Mouse (Mus musculus) CH12.LX (cell line): ENCODE results near the gene Fcor. TPM values are rescaled to one million over a fixed set of nuclear protein-coding genes. Genes with fewer than 3 reads are reported as not detected.

Experiments
- DNase-seq: peaks from one replicate; pipeline ENCODE4 v3.0.0-alpha.2; 2013; ENCODE audit errors: extremely low read depth
- H3K27ac ChIP-seq: 2 replicates; pipeline ENCODE4 v1.5.1; 2012; ENCODE audit warnings: low read depth, mild to moderate bottlenecking, control low read depth, moderate library complexity; ENCODE audit not compliant: insufficient read depth
- H3K27me3 ChIP-seq: replicated peaks from 2 replicates; pipeline ENCODE3; 2012; ENCODE audit warnings: inconsistent platforms
- H3K36me3 ChIP-seq, 2 experiments: replicated peaks in 1 of 2; 2 replicates each; pipeline versions ENCODE3 to v1.6.1; 2012; ENCODE audit warnings: inconsistent platforms in 1 of 2, low read length in 1 of 2, mild to moderate bottlenecking in 1 of 2, mixed read lengths in 1 of 2, moderate library complexity in 1 of 2; ENCODE audit not compliant: control insufficient read depth in 1 of 2, insufficient read depth in 1 of 2
- H3K4me1 ChIP-seq, 2 experiments: 2 replicates each; pipeline ENCODE4 v1.6.1; 2012; ENCODE audit warnings: inconsistent platforms in 1 of 2, moderate library complexity in 1 of 2; ENCODE audit not compliant: insufficient read depth in 2 of 2, control insufficient read depth in 1 of 2
- H3K4me2 ChIP-seq: 2 replicates; pipeline ENCODE4 v1.6.1; 2012; ENCODE audit warnings: low read depth, mild to moderate bottlenecking, control low read depth; ENCODE audit not compliant: poor library complexity, insufficient read depth, severe bottlenecking
- H3K4me3 ChIP-seq, 3 experiments: fragments of 150-350 bp in 1 of 3; sonication (generic) in 1 of 3; replicated peaks in 1 of 3; 2 replicates each; pipeline versions ENCODE3 to v1.5.1; 2011 to 2012; ENCODE audit warnings: low read depth in 2 of 3, low read length in 2 of 3, mild to moderate bottlenecking in 2 of 3, moderate library complexity in 2 of 3, control low read depth in 1 of 3, improper control_type of control experiment in 1 of 3, inconsistent platforms in 1 of 3, mixed read lengths in 1 of 3; ENCODE audit not compliant: poor library complexity in 1 of 3
- H3K79me2 ChIP-seq: replicated peaks from 2 replicates; pipeline ENCODE4 v1.6.1; 2012; ENCODE audit warnings: mild to moderate bottlenecking, moderate library complexity; ENCODE audit not compliant: control insufficient read depth, poor library complexity, insufficient read depth, severe bottlenecking; ENCODE audit errors: extremely low read depth
- H3K9ac ChIP-seq: 2 replicates; pipeline ENCODE4 v1.6.1; 2012; ENCODE audit warnings: low read depth, mild to moderate bottlenecking, control low read depth, moderate library complexity; ENCODE audit not compliant: insufficient read depth
- H3K9me3 ChIP-seq: replicated peaks from 2 replicates; pipeline ENCODE3; 2012; ENCODE audit warnings: low read length, inconsistent platforms, mixed read lengths
- CHD2 ChIP-seq: IDR thresholded peaks from 2 replicates; pipeline ENCODE4 v1.6.1; 2011; ENCODE audit warnings: low read length, improper control_type of control experiment
- CTCF ChIP-seq, 2 experiments: IDR thresholded peaks in 1 of 2; conservative IDR thresholded peaks in 1 of 2; 2 replicates each; pipeline ENCODE4 v1.5.1; 2011 to 2012; ENCODE audit warnings: low read depth in 2 of 2, low read length in 2 of 2, improper control_type of control experiment in 1 of 2, inconsistent platforms in 1 of 2, mild to moderate bottlenecking in 1 of 2, moderate library complexity in 1 of 2
- ELF1 ChIP-seq: IDR thresholded peaks from 2 replicates; pipeline ENCODE4 v1.6.1; 2014; ENCODE audit warnings: low read depth, mild to moderate bottlenecking, inconsistent platforms, low read length, improper control_type of control experiment
- GABPA ChIP-seq: IDR thresholded peaks from 2 replicates; pipeline ENCODE4 v1.6.1; 2012; ENCODE audit warnings: low read depth, low read length, improper control_type of control experiment, inconsistent platforms; ENCODE audit not compliant: insufficient replicate concordance
- HCFC1 ChIP-seq: IDR thresholded peaks from 2 replicates; pipeline ENCODE4 v1.6.1; 2012; ENCODE audit warnings: low read depth, mild to moderate bottlenecking, inconsistent platforms, low read length, improper control_type of control experiment
- JUN ChIP-seq: IDR thresholded peaks from 2 replicates; pipeline ENCODE4 v1.6.1; 2011; ENCODE audit warnings: low read depth, mild to moderate bottlenecking, low read length, improper control_type of control experiment, moderate library complexity; ENCODE audit not compliant: insufficient read depth
- JUND ChIP-seq: conservative IDR thresholded peaks from 2 replicates; pipeline ENCODE4 v1.6.1; 2011; ENCODE audit warnings: low read depth, low read length, improper control_type of control experiment
- KAT2A ChIP-seq: IDR thresholded peaks from 2 replicates; pipeline ENCODE4 v1.6.1; 2012; ENCODE audit warnings: low read length, improper control_type of control experiment, inconsistent platforms; ENCODE audit not compliant: insufficient replicate concordance
- MAFK ChIP-seq: IDR thresholded peaks from 2 replicates; pipeline ENCODE4 v1.6.1; 2011; ENCODE audit warnings: low read length, improper control_type of control experiment; ENCODE audit not compliant: insufficient replicate concordance
- MAX ChIP-seq: IDR thresholded peaks from 2 replicates; pipeline ENCODE4 v1.6.1; 2011; ENCODE audit warnings: low read length, improper control_type of control experiment
- MEF2A ChIP-seq: IDR thresholded peaks from 2 replicates; pipeline ENCODE4 v1.6.1; 2014; ENCODE audit warnings: low read depth, mild to moderate bottlenecking, inconsistent platforms, low read length, improper control_type of control experiment, borderline replicate concordance
- PAX5 ChIP-seq: IDR thresholded peaks from 2 replicates; pipeline ENCODE4 v1.6.1; 2012; ENCODE audit warnings: low read length, inconsistent platforms, mixed read lengths
- POLR2A ChIP-seq: IDR thresholded peaks from 2 replicates; pipeline ENCODE4 v1.6.1; 2011; ENCODE audit warnings: low read depth, mild to moderate bottlenecking, improper control_type of control experiment, low read length
- POLR2AphosphoS2 ChIP-seq: IDR thresholded peaks from 2 replicates; pipeline ENCODE4 v1.6.1; 2011; ENCODE audit warnings: low read depth, low read length, improper control_type of control experiment
- RCOR1 ChIP-seq: conservative IDR thresholded peaks from 2 replicates; pipeline ENCODE4 v1.6.1; 2012; ENCODE audit warnings: low read depth, mild to moderate bottlenecking, inconsistent platforms, low read length, improper control_type of control experiment
- TBP ChIP-seq: conservative IDR thresholded peaks from 2 replicates; pipeline ENCODE4 v1.6.1; 2011; ENCODE audit warnings: low read depth, low read length, improper control_type of control experiment
- UBTF ChIP-seq: IDR thresholded peaks from 2 replicates; pipeline ENCODE4 v1.6.1; 2012; ENCODE audit warnings: low read depth, mild to moderate bottlenecking, inconsistent platforms, low read length, improper control_type of control experiment, moderate library complexity
- ZKSCAN1 ChIP-seq: IDR thresholded peaks from 2 replicates; pipeline ENCODE4 v1.6.1; 2012; ENCODE audit warnings: low read depth, inconsistent platforms, low read length, improper control_type of control experiment, borderline replicate concordance
- dilution Hi-C: fragments of 300-500 bp; cut with MboI; formaldehyde crosslinking; loops from 2 replicates; pipeline ENCODE4 v1.14.3; 2020; ENCODE audit warnings: low sequenced_read_pairs; ENCODE audit not compliant: extremely low pct_unique_long_range_greater_than_20kb, extremely low pct_ligation_motif_present
- in situ Hi-C: fragments of 300-500 bp; cut with MboI; formaldehyde crosslinking; loops from 3 replicates; pipeline ENCODE4 v1.14.3; 2019; ENCODE audit warnings: low sequenced_read_pairs, low pct_ligation_motif_present, low pct_unique_long_range_greater_than_20kb, mixed read lengths
- polyA plus RNA-seq: library from polyadenylated mRNA; unstranded; fragments of >175 nt; gene quantifications from 2 replicates; pipeline ENCODE4 v1.2.1, GENCODE M21; 2012; ENCODE audit warnings: low read depth; ENCODE audit not compliant: insufficient read length
- total RNA-seq, 2 experiments: library from RNA; depleted of rRNA; stranded (reverse); fragments of 300-350 nt in 1 of 2; fragments of >200 nt in 1 of 2; gene quantifications; 2 replicates each; pipeline ENCODE4 v1.2.3; 2012 to 2014

Fcor gene
- total and polyA plus RNA-seq, 3 experiments = 0.63 TPM; not detected in 2

DNA sequence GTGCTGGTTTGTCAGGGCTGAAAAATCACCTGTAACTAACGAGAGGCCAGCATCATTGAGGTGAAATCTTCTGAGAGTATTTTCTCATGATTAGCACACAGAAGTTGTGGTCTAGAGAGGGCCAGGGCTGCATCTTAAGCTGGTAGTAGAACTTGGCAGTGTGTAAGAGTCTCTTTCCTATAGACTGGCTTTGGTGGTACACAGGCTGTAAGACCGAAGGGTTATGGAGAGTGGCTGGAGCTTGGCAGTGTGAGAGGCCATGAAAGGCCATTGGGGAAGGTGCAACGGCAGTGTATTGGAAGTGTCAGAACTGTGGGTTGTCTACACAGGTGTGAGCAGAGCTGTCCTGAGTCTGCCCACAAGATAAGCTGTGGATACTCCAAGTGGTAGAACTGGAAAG, 38.1 kb upstream of the Fcor start:
- no peak for DNase-seq
- H3K79me2 ChIP-seq = no peaks in the 10 kb centered on the region
- H3K4me1 ChIP-seq = peaks cover 11 to 31% of the 10 kb centered on the region in 2 experiments
- TF ChIP-seq ZKSCAN1 = no peak
- TF ChIP-seq, all 38 proteins: peak for 0
- H3K9ac ChIP-seq = no peak overlapping the region
- dilution Hi-C loops = no loop called here
- in situ Hi-C loops = loop anchor here (10.0 to 25.0 kb wide), 3 partner anchors 244 to 652 kb away; partner anchors contain the start of genes Cd209c and Cd209g
- H3K36me3 ChIP-seq = no peaks in the 10 kb centered on the region
- no peak overlapping the region for H3K27ac ChIP-seq
- no peaks in the 10 kb centered on the region for H3K9me3 ChIP-seq
- H3K4me3 ChIP-seq = no peak overlapping the region
- H3K4me2 ChIP-seq = 0 out of 2 replicates have a peak overlapping the region, but pooled peaks have one; percentile 18
- peaks cover 34% of the 10 kb centered on the region for H3K27me3 ChIP-seq

DNA sequence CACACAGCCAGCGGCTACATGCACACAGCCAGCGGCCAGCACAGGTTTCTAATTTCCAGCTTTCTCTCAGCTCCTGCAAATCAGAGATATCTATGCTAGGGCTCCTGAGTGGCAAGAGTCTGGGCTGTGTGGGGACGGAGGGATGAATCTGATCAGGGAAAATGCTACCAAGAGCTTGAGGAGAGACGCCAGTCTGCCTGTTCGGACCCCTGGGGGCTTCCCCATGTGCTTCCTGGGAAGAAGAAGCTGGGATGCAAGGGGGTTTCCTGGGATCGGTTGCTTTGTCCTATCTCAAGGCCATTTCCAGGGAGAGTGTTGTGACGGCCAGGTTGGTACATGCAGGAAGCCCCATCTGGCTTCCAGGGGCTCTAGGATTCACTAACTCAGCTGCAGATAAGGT, 35.4 kb upstream of the Fcor start:
- Histone ChIP-seq H3K4me2 (no peak overlapping the region), H3K36me3 (no peaks in the 10 kb centered on the region), H3K27me3 (peaks cover 22% of the 10 kb centered on the region), H3K4me3 (no peak overlapping the region), H3K9me3 (no peaks in the 10 kb centered on the region), H3K79me2 (no peaks in the 10 kb centered on the region), H3K4me1 (peaks cover 11 to 31% of the 10 kb centered on the region in 2 experiments), H3K27ac (no peak overlapping the region), H3K9ac (no peak overlapping the region)
- in situ Hi-C loops (loop anchor here (25.0 kb wide), 2 partner anchors 430 to 655 kb away; partner anchors contain the start of gene Cd209g), dilution Hi-C loops (no loop called here)
- DNase-seq = no peak
- TF ChIP-seq CHD2 (no peak), RCOR1 (no peak), JUND (no peak), MAFK (no peak), TBP (no peak), POLR2A (no peak), KAT2A (no peak), MEF2A (no peak), POLR2AphosphoS2 (no peak), HCFC1 (no peak), MAX (no peak), PAX5 (no peak), GABPA (no peak), UBTF (no peak), JUN (no peak), ELF1 (no peak), CTCF (conservative IDR thresholded peaks at IDR 0.05 in 1 of 2, IDR thresholded peaks at IDR 0.05 in 1 of 2; ENCODE audit: low read depth in 2 of 2, low read length in 2 of 2) (no peak)
